Mouse (Mus musculus) heart, embryonic 16.5 days (tissue): Measurements from ENCODE around the gene Lypd3. TPM values are rescaled to one million over a fixed set of nuclear protein-coding genes. Genes with fewer than 3 reads are reported as not detected.
"Not testable (repeated sequence)": the region's sequence is repeated elsewhere in the genome, so short reads cannot be mapped to it uniquely, and the experiment has no call there.

Source experiments
- ATAC-seq: fragments of 200-750 bp; cut with Nextera tagmentation; replicated peaks from 2 replicates; pipeline ENCODE4 v1.8.0; 2017; ENCODE audit warnings: moderate number of reproducible peaks; ENCODE audit not compliant: insufficient read depth, low FRiP score; ENCODE audit errors: extremely low read depth
- H3K27ac ChIP-seq: fragments of 300-500 bp; sonication (generic); 2 replicates; pipeline ENCODE4 v1.5.1; 2014; ENCODE audit warnings: mild to moderate bottlenecking, low read length, control low read depth, moderate library complexity
- H3K27me3 ChIP-seq: fragments of 300-500 bp; sonication (generic); 2 replicates; pipeline ENCODE4 v1.6.1; 2014; ENCODE audit warnings: low read length, mixed read lengths; ENCODE audit not compliant: control insufficient read depth, insufficient read depth
- H3K36me3 ChIP-seq: fragments of 300-500 bp; sonication (generic); 2 replicates; pipeline ENCODE4 v1.6.1; 2014; ENCODE audit not compliant: control insufficient read depth, insufficient read depth
- H3K4me1 ChIP-seq: fragments of 300-500 bp; sonication (generic); 2 replicates; pipeline ENCODE4 v1.6.1; 2014; ENCODE audit warnings: low read length, mixed read lengths; ENCODE audit not compliant: control insufficient read depth, insufficient read depth
- H3K4me2 ChIP-seq: fragments of 300-500 bp; sonication (generic); 2 replicates; pipeline ENCODE4 v1.6.1; 2014; ENCODE audit warnings: low read depth, mild to moderate bottlenecking, control low read depth, low read length
- H3K4me3 ChIP-seq: fragments of 300-500 bp; sonication (generic); 2 replicates; pipeline ENCODE4 v1.5.1; 2014; ENCODE audit warnings: mild to moderate bottlenecking, control low read depth, low read length
- H3K9ac ChIP-seq: fragments of 300-500 bp; sonication (generic); 2 replicates; pipeline ENCODE4 v1.6.1; 2014; ENCODE audit warnings: low read length, control low read depth
- H3K9me3 ChIP-seq: fragments of 300-500 bp; sonication (generic); replicated peaks from 2 replicates; pipeline ENCODE4 v1.6.1; 2016; ENCODE audit warnings: low read length; ENCODE audit not compliant: control insufficient read depth
- WGBS: fragments of 180-500 bp; shearing (Covaris S2); extraction: QIAGEN DNeasy Blood & Tissue Kit; methylation state at CpG from one replicate; pipeline ENCODE4 v1.1.7; 2014; 5-methylcytosine and 5-hydroxymethylcytosine counted together
- polyA plus RNA-seq: library from polyadenylated mRNA; unstranded; fragments of >200 nt; fragmentation: Nextera tagmentation; extraction: Ambion mirVana; gene quantifications from 2 replicates; pipeline ENCODE4 v1.2.1, GENCODE M21; 2015

Gene Lypd3
- polyA plus RNA-seq, 1 experiment from 2014 or later = 0.08 TPM

DNA sequence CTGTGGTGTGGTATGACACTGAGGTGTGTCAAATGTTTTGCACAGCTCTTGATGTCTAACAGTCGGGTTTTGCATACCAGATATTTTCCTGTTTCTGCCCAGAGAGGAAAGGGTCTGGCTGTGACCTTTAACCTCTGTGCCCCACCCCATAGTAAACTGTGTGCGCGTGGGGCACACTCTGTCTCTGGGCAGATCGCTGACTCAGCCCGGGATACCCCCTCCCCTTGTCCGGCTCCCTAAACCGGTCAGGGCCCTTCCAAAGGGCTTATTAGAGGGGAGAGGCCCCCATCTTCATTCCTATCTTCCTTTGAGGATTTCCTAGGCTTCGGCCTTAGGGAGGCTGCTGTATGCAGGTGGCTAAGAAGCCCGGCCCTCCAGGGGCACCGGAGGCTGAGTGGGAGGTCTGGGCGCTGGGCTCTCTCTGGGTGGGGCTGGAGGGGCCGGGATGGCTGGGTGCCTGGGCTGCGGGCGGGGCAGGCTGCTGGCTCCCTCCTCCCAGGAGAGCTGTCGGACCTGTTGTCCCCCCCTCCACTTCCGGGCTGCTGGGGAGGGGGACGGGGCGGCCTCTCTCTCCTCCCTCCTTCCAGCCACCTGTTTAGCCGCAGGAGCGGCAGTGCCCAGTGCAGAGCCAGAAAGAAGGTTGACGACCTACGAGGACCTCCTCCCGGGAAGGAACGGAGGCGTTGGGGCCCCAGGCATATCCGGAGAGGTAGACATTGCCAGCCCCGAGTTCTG is 26.0 kb upstream of the Lypd3 start, which contains the start of gene Phldb3:
Gene Phldb3 (plus strand): TSS at position 620 of the 735 bp plus-strand sequence.
- 5% methylated on average over 27 of the region's 27 CpGs for WGBS
- Histone ChIP-seq H3K27ac (peak within 1 kb of the TSS; percentile 28; the same call in 1 of the 2 replicates), H3K4me2 (peak within 1 kb of the TSS; percentile 66), H3K4me1 (peaks cover 12% of the 10 kb centered on the region), H3K9ac (peak within 1 kb of the TSS; percentile 27), H3K36me3 (no peaks in the 10 kb centered on the region), H3K27me3 (peaks cover 32% of the 10 kb centered on the region), H3K4me3 (peak within 1 kb of the TSS; percentile 52), H3K9me3 (no peaks in the 10 kb centered on the region)
- ATAC-seq = 0 out of 2 replicates have a peak, but pooled peaks have one; percentile 14

DNA sequence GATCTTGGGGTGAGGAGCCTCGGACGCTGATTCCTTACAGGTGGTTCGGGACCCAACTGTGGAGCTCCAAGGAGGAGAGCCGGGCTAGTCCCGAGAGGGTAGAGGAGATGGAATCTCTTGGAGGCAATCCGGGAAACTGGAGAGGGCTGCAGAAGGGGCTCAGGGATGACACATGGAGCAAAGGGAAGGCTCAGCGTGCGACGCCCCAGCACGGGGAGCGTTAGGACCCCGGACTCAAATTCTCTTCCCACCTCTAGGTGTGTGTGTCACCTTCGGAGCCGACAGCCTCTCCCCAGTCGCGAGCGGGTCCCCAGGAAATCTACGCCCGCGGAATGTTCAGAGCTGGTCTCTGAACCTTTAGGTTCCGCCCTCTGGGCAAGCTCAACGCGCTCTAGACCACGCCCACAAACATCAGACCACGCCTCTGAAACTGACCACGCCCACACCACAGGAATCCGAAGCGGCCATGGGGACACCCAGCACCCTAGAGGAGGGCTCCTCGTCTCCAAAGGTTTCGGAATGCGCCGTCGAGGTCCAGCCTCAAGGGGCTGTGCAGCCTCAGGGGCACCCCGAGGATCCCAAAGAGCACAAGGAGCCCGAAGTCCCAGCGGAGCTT is 25.4 kb upstream of the Lypd3 start:
- ATAC-seq = peak; percentile 38
- Histone ChIP-seq H3K4me1 (peaks cover 12% of the 10 kb centered on the region), H3K9ac (peak overlapping the region; percentile 27), H3K36me3 (no peaks in the 10 kb centered on the region), H3K27me3 (peaks cover 32% of the 10 kb centered on the region), H3K4me3 (peak overlapping the region; percentile 52), H3K4me2 (peak overlapping the region; percentile 66), H3K27ac (peak overlapping the region; percentile 28; the same call in 1 of the 2 replicates), H3K9me3 (no peaks in the 10 kb centered on the region)
- under 1% methylated on average over 36 of the region's 36 CpGs for WGBS

DNA sequence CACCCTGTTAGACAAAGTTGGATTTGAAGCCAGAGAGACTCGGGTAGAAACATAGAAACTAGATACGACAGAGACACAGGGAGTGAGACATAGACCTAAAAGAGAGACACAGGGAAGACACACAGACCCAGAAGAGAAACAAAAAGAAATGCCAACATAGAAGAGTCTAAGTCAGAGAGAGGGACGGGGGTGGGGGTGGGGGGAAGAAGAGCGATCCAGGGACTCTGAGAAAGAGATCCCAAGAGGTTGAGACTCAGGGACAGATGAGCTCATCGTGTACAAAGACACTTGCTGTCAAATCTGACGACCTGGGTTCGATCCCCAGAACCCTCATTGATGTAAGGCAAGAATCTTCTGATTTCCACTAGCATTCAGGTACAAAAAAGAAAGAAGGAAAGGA is 24.6 kb upstream of the Lypd3 start:
- no peak overlapping the region; the same call in 1 of the 2 replicates for H3K9ac ChIP-seq
- peaks cover 12% of the 10 kb centered on the region for H3K4me1 ChIP-seq
- H3K36me3 ChIP-seq = no peaks in the 10 kb centered on the region
- no peaks in the 10 kb centered on the region for H3K9me3 ChIP-seq
- H3K4me2 ChIP-seq = peak overlapping the region; percentile 66
- H3K27me3 ChIP-seq = peaks cover 34% of the 10 kb centered on the region
- H3K27ac ChIP-seq = no peak overlapping the region
- WGBS = 13% methylated on average over 7 of the region's 7 CpGs
- no peak for ATAC-seq
- peak overlapping the region; percentile 52 for H3K4me3 ChIP-seq

DNA sequence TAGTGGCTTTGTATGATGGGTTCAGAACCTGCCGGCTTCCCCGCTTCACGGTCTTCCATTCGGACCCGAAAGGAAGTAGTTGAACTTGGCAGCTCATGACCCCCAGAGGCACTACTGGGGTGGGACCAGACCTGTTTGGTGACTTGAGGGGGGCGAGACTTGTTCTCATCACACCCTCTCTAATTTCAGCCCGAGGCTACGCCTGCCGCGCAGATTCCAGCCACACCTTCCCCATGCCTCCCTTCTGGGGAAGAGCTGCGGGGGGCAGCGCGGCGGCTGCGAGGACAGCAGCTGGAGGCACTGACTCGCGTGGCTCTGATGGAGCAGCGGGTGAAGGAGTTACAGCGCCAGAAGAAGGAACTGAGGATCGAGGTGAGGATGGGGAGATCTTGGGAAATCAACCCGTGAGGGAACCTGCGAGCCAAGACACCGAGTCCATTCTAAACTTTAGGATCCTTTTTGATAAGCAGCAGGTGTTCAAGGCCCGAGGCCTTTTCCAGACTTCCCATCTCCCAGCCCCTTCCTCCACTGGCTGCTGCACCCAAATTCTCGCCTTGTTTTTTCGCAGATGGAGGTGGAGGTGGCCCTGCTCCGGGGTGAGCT is 23.9 kb upstream of the Lypd3 start:
- Histone ChIP-seq H3K27ac (no peak overlapping the region), H3K4me3 (peak overlapping the region; percentile 33), H3K36me3 (no peaks in the 10 kb centered on the region), H3K4me1 (peaks cover 12% of the 10 kb centered on the region), H3K27me3 (peaks cover 34% of the 10 kb centered on the region), H3K9me3 (no peaks in the 10 kb centered on the region), H3K4me2 (peak overlapping the region; percentile 51), H3K9ac (no peak overlapping the region)
- no peak for ATAC-seq
- 6% methylated on average over 27 of the region's 27 CpGs for WGBS

DNA sequence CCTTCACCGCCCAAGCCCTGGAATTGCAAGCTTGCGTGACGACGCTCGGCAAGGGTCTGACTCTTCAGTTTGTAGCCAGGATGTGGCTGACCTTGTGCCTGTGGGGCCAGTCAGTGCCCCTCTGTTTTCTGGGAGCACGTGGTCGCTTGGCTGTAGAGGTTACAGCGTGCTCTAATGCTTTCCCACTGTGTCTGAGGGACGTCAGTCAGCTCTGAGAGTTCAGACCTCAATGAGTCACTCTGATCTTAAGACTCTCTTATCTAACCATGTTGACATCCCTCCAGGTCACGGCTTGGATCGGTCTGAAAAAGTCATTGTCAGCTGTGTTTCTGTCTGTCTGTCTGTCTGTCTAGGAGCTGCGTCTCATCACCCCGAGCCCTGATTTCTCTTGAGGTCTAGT is 21.5 kb upstream of the Lypd3 start:
- Histone ChIP-seq H3K9ac (no peak overlapping the region), H3K27me3 (peaks cover 29% of the 10 kb centered on the region), H3K9me3 (no peaks in the 10 kb centered on the region), H3K4me3 (no peak overlapping the region), H3K36me3 (no peaks in the 10 kb centered on the region), H3K27ac (no peak overlapping the region), H3K4me1 (peaks cover 12% of the 10 kb centered on the region), H3K4me2 (no peak overlapping the region)
- WGBS = 64% methylated on average over 13 of the region's 13 CpGs
- no peak for ATAC-seq

DNA sequence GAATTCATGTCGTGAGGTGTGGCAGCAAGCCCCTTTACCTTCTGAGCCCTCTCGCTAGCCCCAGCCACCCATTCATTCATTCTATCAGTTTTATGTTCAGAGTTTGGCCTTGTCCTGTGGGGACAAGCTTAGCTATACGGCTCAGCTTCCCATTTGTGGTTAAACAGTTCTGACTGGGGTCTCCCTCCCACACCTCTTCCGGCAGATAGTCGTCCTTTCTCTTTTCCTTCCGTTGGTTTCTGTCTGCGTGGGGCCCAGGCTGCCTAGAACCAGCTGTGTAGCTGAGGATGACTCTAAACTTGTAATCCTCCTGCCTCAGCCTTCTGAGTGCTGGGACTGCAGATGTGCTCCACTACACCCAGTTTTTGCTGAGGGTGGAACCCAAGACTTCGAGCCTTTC is 18.6 kb upstream of the Lypd3 start:
- WGBS = 63% methylated on average over 8 of the region's 8 CpGs

DNA sequence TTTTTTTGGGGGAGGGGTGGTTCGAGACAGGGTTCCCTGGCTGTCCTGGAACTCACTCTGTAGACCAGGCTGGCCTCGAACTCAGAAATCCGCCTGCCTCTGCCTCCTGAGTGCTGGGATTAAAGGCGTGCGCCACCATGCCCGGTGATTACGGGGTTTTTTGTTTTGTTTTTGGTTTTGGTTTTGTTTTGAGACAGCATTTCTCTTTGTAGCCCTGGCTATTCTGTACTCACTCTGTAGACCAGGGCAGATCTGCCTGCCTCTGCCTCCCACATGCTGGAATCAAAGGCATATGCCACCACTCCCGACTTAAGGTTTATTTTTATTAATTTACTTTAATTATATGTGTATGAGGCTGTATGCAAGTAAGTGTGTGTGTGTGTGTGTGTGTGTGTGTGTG is 18.0 kb upstream of the Lypd3 start:
- H3K9me3 ChIP-seq, H3K27me3 ChIP-seq, ATAC-seq, H3K36me3 ChIP-seq, H3K4me2 ChIP-seq, H3K4me1 ChIP-seq, H3K9ac ChIP-seq, H3K27ac ChIP-seq, H3K4me3 ChIP-seq: not testable (repeated sequence)
- WGBS = 84% methylated on average over 8 of the region's 8 CpGs

More for the DNA sequence above, 18.6 kb upstream of the Lypd3 start:
- H3K9me3 ChIP-seq = peaks cover 5% of the 10 kb centered on the region; the same call in 1 of the 2 replicates
- H3K4me1 ChIP-seq = peaks cover under 1% of the 10 kb centered on the region; the same call in 1 of the 2 replicates
- H3K4me3 ChIP-seq = no peak overlapping the region
- no peak overlapping the region for H3K27ac ChIP-seq
- no peaks in the 10 kb centered on the region for H3K36me3 ChIP-seq
- peaks cover 11% of the 10 kb centered on the region for H3K27me3 ChIP-seq
- no peak overlapping the region for H3K9ac ChIP-seq
- no peak for ATAC-seq
- H3K4me2 ChIP-seq = no peak overlapping the region

DNA sequence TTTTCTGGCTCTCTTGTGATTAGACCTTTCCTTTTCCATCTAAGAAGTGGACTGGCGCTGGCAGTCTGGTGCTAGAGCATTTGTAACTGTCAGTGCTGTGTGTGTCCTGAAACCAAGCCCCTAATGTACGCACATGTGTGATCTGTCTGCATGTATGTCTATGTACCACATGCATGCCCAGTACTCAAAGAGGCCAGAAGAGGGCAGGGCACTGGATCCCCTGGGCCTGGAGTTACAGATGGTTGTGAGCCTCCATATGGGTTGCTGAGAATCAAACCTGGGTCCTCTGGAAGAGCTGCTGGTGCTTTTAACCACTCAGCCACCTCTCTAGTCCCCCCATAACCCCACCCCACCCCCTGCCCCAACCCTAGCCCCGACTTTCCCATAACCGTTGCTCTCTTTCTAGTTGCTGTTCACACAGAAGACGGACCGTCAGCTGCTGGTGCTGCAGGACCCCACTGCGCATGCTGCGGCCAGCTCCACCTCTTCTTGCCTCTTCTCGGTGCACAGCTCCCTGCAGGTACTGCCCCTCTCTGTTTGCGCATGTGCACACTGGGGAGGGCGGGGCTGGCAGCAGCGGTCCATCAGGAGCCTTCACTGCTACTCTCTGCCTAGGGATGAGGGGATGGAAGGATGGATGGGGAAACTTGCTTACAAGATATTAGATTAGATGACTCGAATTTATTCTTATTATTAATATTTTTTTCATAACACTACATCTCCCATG is 16.5 kb upstream of the Lypd3 start:
- no peak overlapping the region for H3K9ac ChIP-seq

More for the DNA sequence above, 16.5 kb upstream of the Lypd3 start:
- H3K27me3 ChIP-seq = peaks cover 2% of the 10 kb centered on the region
- ATAC-seq = no peak
- no peak overlapping the region for H3K27ac ChIP-seq
- H3K4me1 ChIP-seq = no peaks in the 10 kb centered on the region
- H3K36me3 ChIP-seq = no peaks in the 10 kb centered on the region
- H3K4me3 ChIP-seq = no peak overlapping the region
- no peak overlapping the region for H3K4me2 ChIP-seq
- WGBS = 54% methylated on average over 13 of the region's 13 CpGs
- H3K9me3 ChIP-seq = peaks cover 5% of the 10 kb centered on the region; the same call in 1 of the 2 replicates
